Mouse (Mus musculus) cerebellum, adult 8-10 months (tissue): ENCODE measurements at regions not wholly inside any gene's neighbourhood (a gene's known extent, or its start where the extent isn't known, plus 50 kb on each side); places are given as distances from the start of the nearest gene placed in this dataset.

Experiments used
- DNase-seq: peaks from one replicate; pipeline ENCODE4 v3.0.0; 2022

GRCm38 (mm10) chr4:105469300-105469821 lies 312.2 kb downstream of the Plpp3 start:
- no peak for DNase-seq

GRCm38 (mm10) chr4:105474765-105475560 lies 314.7 kb upstream of the Gm12728 start:
- DNase-seq, result no peak

GRCm38 (mm10) chr4:105476332-105476731 lies 313.3 kb upstream of the Gm12728 start:
- DNase-seq, result no peak

GRCm38 (mm10) chr4:105486376-105486775 lies 303.3 kb upstream of the Gm12728 start:
- DNase-seq, result no peak

- no peak for DNase-seq
Observed at GRCm38 (mm10) chr4:105496176-105496575, 293.5 kb upstream of the Gm12728 start.

- no peak for DNase-seq
Observed at GRCm38 (mm10) chr4:105506190-105506589, 283.5 kb upstream of the Gm12728 start.

- no peak for DNase-seq
Observed at GRCm38 (mm10) chr4:105507221-105507620, 282.4 kb upstream of the Gm12728 start.

- no peak for DNase-seq
Observed at GRCm38 (mm10) chr4:105509091-105509490, 280.6 kb upstream of the Gm12728 start.

GRCm38 (mm10) chr4:105510406-105510805 lies 279.3 kb upstream of the Gm12728 start:
- DNase-seq, result no peak

GRCm38 (mm10) chr4:105525135-105525534 lies 264.5 kb upstream of the Gm12728 start:
- no peak for DNase-seq

- DNase-seq, result no peak
Observed at GRCm38 (mm10) chr4:105526755-105527154, 262.9 kb upstream of the Gm12728 start.

- no peak for DNase-seq
Observed at GRCm38 (mm10) chr4:105527316-105527715, 262.4 kb upstream of the Gm12728 start.

GRCm38 (mm10) chr4:105531651-105532425 lies 257.8 kb upstream of the Gm12728 start:
- DNase-seq, result no peak

- no peak for DNase-seq
Observed at GRCm38 (mm10) chr4:105535451-105535850, 254.2 kb upstream of the Gm12728 start.

- DNase-seq, result no peak
Observed at GRCm38 (mm10) chr4:105545486-105545885, 244.2 kb upstream of the Gm12728 start.

- DNase-seq, result no peak
Observed at GRCm38 (mm10) chr4:105549744-105550440, 239.8 kb upstream of the Gm12728 start.

GRCm38 (mm10) chr4:105551966-105552685 lies 237.5 kb upstream of the Gm12728 start:
- DNase-seq, result no peak

GRCm38 (mm10) chr4:105554994-105555393 lies 234.7 kb upstream of the Gm12728 start:
- no peak for DNase-seq

- DNase-seq, result no peak
Observed at GRCm38 (mm10) chr4:105555941-105556340, 233.7 kb upstream of the Gm12728 start.

GRCm38 (mm10) chr4:105557396-105557795 lies 232.3 kb upstream of the Gm12728 start:
- no peak for DNase-seq

GRCm38 (mm10) chr4:105560055-105560454 lies 229.6 kb upstream of the Gm12728 start:
- DNase-seq, result no peak

- DNase-seq, result no peak
Observed at GRCm38 (mm10) chr4:105560781-105561180, 228.9 kb upstream of the Gm12728 start.

- no peak for DNase-seq
Observed at GRCm38 (mm10) chr4:105561611-105562010, 228.1 kb upstream of the Gm12728 start.
